Mouse (Mus musculus) urinary bladder, adult 2 months (tissue): ENCODE measurements around the gene Hmx2. TPM values are rescaled to one million over a fixed set of nuclear protein-coding genes. Genes with fewer than 3 reads are reported as not detected.
A peak's percentile ranks its signal among the peaks of the same experiment; 100 is the strongest.

Source experiments
- DNase-seq: peaks from one replicate; pipeline ENCODE4 v3.0.0; 2022; ENCODE audit warnings: low spot score
- polyA plus RNA-seq: library from polyadenylated mRNA; depleted of rRNA; stranded (reverse); fragments of >200 nt; gene quantifications from 2 replicates; pipeline ENCODE4 v1.2.3, GENCODE M21; 2012; rRNA removed

The Hmx2 gene
- not detected in 2 replicates for polyA plus RNA-seq

DNA sequence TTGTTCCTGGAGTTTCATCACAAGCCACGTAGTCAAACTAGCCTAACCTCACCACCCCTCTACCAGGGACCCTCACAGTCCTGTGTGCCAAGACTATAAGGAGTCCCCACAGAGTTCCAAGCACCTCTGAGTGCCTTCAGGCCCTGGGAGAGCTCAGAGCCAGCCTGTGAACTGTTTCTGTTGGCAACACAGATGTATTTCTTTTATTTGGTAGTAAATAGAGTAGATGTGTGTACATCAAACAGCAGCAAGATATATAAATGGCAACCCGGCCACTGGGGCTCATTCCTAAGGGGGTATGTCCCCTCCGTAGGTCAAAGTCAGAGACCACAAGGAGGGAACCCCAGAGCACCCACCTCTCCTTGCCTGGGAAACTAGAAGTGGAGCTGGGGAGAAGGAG, at the start of gene Hmx2:
Gene Hmx2 (plus strand): TSS at position 301 of the 400 bp plus-strand sequence.
- DNase-seq: no peak

- DNase-seq: no peak
These were observed 44.8 kb upstream of the Hmx2 start for GRCm38 (mm10) chr7:131503739-131504138.

DNA sequence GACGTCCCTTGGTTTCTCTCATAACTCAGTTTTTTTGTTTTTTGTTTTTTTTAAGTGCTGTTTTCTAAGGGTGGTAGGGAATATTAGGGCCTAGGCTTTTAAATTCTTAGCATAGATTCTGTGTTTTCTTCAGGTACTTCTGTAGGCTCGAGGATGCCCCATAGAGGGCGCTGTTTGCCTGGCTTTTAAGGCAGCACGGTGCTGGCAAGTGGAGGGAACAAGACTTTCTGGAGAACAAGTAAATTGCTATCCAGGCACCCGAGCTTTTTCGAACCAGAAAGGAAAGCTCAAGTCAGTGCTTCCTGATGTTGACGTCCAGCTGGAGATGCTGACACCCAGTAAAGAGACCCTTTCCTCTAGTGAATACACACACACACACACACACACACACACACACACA, 8.6 kb upstream of the Hmx2 start:
- peak; percentile 70 for DNase-seq

DNA sequence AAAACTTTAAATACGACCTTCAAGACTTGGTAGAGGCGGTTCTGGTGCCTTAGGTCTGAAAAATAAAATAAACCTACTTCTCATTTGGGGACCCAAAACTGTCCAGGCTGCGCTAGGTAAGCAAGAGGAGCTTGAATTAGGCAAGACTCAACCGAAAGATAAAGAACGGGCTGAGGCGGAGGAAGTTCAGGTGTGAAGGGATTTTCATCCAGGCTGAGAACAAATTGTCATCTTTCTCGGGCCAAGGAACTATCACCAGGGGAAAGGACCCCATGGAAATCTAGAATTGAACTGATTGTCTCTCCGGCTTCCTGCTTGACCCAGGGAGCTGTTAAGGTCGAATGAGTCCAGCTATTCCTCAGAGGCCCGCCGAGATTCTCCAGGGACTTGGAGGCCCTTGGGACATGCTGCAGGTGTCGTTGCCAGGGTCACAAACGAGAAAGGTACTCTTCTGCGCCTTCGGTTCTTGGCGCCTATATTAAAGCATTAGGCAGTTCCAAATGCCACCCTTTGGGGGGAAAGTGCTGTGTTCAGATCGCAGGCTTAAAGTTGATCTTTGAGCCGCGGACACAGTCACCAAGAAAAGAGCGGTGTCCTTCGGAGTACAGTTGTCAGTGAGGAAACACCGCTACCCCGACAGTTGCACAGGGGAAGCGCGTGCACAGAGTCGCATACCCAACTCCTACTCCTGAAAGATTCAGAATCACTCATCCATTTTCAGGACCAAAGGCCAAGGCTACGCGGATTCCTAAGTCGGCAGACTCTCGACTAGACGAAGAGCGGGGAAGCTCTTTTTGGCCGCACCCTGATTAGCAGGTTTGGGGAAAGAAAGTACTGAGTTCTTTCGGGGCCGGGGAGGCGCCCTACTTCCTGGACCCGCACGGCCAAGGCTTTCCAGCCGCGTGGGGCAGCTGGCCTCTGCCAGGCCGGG, 7.1 kb upstream of the Hmx2 start:
- DNase-seq: no peak

DNA sequence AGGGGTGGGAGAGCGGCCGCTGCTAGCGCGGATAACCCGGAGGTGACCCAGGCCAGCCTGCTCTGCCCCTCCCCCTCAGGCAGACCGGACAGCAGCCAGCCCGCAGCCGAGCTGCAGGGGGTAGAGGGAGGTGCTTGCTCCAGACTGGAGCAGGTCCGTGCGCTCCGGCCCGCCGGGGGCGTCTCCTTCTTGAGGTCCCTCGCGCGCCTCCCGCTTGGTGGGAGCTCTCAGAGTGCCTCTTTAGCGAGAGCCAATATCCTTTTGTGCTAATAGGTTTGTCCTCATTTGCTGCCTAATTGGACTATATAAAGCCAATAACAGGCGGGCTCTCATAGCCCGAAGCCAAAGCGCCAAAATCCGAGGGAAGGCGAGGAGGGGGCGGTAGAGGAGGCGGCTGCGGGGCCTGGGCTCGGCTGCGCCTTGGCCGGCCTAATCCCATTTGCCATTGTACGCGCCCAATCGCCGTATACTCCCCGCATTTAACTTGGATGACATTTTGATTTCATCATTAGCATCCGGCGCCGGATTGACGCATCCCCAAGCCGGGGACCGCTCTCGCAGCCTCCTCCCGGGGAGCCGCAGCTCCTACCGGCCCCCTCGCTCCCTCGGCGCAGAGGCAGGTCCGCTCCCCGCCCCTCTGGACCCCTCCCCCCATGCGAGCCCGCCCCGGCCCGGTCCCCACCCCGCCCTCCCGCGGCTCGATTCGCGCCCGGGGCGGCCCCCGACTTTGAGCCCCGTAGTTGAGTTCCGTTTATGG, 6.3 kb upstream of the Hmx2 start, which contains the start of gene Hmx3:
Gene Hmx3 (plus strand): TSS at position 753 of the 757 bp plus-strand sequence.
- DNase-seq: no peak

DNA sequence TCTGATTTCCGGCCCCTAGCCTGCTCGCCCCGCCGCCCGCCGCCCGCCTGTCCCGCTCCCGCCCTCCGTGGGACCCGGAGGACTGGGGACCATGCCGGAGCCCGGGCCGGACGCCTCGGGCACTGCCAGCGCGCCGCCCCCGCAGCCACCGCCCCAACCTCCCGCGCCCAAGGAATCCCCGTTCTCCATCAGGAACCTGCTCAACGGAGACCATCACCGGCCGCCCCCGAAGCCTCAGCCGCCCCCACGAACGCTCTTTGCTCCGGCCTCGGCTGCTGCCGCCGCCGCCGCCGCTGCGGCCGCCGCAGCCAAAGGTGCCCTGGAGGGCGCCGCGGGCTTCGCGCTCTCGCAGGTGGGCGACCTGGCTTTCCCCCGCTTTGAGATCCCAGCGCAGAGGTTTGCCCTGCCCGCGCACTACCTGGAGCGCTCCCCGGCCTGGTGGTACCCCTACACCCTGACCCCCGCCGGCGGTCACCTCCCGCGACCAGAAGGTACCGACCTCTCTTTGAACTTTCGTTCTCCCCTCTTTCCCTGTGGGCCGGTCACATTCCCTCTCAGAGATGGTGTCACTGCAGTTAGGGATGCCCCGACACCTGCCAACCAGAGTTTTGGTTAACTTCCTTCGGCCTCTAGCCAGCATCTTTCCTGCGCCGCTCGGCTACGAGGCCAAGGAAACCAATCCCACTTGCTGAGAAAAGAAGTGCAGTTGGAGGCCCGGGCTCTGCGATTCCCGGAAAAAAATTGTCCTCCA, 5.5 kb upstream of the Hmx2 start:
- no peak for DNase-seq

GRCm38 (mm10) chr7:131543623-131544481, 4.7 kb upstream of the Hmx2 start:
- no peak for DNase-seq

- no peak for DNase-seq
These were observed 3.7 kb upstream of the Hmx2 start for GRCm38 (mm10) chr7:131544871-131545270.

GRCm38 (mm10) chr7:131545701-131546385, 2.7 kb upstream of the Hmx2 start:
- no peak for DNase-seq

DNA sequence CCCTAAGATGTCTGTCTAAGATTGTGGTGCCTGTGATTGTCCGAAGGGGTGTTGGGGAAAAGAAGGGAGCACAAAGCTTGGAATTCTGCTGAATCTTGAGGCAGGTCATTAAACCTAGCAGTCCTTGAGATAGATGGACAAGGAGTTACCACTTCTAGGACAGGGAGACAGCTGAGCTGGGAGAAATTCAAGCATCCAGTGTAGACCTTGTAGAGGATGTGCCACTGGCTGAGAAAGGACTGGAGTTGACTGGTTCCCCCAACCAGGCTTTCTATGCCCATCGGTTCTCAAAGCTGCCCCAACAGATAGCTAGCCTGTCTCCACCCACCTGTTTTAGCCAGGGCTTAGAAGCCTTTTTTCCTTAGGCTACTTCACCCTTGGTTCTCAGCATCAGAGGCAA, 2.1 kb upstream of the Hmx2 start:
- no peak for DNase-seq

GRCm38 (mm10) chr7:131547481-131547880, 1.1 kb upstream of the Hmx2 start:
- DNase-seq: no peak

GRCm38 (mm10) chr7:131551471-131551870, 2.9 kb downstream of the Hmx2 start:
- no peak for DNase-seq

DNA sequence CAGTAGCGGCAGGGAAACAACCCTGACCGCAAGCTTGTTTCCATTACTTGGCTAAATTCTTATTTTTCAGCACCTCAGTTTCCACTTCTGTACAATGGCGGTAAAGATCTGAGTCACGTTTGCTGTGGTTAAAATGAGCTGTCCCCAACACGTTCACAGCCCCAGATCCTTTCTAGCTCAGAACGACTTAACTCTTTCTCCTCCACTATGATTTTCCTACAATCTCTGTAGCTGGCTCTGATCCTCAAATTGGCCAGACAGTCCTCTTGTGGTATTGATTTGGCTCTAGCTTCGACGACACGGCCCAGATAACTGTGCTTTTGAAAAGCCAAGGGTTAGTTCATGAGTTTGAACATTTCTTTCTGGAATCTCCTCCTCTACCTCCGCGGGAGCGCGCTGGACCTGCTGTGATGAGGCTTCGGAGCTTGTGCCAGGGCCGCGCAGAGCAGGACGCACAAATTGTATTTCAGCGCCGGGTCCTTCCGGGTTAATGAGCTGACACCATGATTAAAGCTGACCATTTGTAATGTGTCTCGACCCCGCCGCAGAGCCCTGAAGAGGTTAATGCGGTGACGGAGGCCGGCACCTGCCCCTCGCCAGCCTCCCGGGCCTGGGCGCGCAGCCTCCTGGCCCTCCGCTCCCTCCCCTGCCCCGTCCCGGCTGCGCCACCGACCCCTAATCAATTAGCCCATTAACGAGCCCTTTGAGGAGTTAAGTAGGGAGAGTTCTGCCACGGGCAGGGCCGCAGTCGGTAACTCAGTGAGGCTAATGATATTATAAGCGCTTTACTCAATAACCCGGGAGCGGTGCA, 3.6 kb downstream of the Hmx2 start:
- no peak for DNase-seq

GRCm38 (mm10) chr7:131552781-131553180, 4.2 kb downstream of the Hmx2 start:
- no peak for DNase-seq

DNA sequence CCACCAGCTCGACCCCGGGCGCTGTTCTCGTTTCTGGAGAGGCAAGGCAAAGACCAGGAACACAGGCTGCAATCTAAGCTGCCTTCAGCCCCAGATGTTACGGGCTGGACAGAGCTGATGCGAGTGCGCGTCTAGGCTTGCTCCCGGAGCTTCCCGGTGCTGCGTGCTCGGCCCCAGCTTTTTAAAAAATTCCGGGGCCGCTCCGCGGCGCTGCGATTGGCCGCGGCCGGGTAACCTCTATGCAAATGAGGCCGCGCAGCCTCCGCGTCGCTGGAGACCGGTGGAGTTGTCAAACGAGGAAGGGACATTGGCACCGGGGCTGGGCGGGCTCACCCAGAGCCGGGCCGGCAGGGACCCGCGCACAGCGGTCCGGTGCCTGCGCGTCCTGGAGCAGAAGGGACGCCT, 5.2 kb downstream of the Hmx2 start:
- peak; percentile 44 for DNase-seq

GRCm38 (mm10) chr7:131554341-131555180, 6.0 kb downstream of the Hmx2 start:
- DNase-seq: no peak

DNA sequence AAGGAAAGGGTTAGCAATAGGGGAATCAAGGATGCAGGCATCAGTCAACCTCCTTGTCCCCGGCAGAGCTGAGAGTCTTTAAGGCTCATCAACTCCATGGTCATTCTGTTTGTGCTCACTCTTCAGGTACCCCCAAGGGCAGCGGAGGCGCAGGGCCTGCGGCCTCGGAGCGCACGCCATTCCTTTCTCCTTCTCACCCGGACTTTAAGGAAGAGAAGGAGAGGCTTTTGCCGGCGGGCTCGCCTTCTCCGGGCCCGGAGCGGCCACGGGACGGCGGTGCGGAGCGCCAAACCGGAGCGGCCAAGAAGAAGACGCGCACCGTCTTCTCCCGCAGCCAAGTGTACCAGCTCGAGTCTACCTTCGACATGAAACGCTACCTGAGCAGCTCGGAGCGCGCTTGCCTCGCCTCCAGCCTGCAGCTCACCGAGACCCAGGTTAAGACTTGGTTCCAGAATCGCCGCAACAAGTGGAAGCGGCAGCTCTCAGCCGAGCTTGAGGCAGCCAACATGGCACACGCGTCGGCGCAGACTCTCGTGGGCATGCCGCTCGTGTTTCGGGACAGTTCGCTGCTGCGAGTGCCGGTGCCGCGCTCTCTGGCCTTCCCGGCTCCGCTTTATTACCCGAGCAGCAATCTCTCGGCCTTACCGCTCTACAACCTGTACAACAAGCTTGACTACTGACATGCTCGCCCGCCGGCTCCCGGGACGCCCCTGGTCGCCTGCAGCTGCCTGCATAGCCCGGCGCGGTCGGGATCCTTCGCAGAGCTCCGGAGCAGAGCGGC, 6.9 kb downstream of the Hmx2 start:
- peak; percentile 32 for DNase-seq

DNA sequence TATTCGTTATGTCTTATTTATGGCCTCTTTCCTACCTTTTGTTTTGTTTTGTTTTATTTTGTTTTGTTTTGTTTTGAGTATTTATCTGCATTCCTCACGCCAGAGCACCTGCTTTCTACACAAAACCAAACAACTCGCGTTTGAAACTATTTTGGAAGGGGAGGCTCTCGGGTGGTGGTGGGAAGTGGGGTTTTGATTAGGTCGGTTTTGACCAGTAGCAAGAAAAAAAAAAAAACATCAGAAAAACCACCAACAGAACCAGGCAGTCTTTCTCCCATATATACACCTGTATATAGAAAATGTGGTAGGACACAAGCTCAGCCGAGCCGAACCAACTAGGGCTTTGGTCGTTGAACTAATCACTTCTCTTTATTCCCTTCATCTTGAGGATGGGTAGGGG, 7.5 kb downstream of the Hmx2 start:
- DNase-seq: no peak
